Mouse (Mus musculus): ENCODE results near the gene Mettl14. TPM values are rescaled to one million over a fixed set of nuclear protein-coding genes. Genes with fewer than 3 reads are reported as not detected.
"Not testable (repeated sequence)": the region's sequence is repeated elsewhere in the genome, so short reads cannot be mapped to it uniquely, and the experiment has no call there.

The Mettl14 gene
- polyA plus RNA-seq, 1 experiment from 2014 or later, result 28.9 TPM

DNA sequence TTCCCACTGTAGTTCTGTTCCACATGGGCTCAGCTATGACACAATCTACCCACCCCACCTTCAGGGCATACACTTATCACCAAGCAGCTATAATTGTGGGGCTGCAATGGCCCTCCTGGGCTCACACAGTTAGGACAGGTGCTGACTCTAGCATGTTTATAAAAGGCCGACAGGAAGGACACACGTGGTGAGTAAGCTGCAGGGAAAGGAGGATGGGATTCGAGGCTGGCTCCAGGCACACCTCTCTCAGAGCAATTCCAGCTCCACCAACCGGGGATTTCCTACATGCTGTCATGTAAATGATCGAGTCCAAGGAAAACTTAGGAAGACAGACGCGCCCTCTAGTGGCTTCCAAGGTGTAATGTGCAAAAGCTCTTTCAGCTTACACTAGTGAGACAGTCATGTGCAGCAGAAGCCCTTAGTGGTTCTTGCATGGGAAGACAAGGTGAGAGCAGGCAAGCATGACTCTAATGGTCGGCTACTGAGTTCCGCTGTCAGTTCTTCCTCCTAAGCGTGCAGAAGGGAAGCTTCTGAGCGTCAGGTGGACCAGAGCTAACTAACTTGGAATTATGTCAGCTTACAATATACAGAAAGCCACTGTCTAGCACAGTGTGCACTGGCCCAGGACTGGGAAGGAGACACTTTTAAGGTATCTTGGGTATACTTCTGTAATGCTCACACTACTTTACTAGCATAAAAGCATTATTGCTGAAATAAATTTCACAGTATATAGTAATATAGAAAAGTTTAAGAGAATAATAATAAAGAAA is 14.0 kb downstream of the Mettl14 start:
- Histone ChIP-seq H3K27me3 (ENCODE audit: control insufficient read depth, insufficient read depth, low read length) (no peaks in the 10 kb centered on the region), H3K27ac (ENCODE audit: low read depth, low read length) (no peak overlapping the region), H3K9me3 (ENCODE audit: control insufficient read depth, low read length) (no peaks in the 10 kb centered on the region), H3K4me2 (replicated peaks; ENCODE audit: low read depth, low read length) (no peak overlapping the region), H3K36me3 (ENCODE audit: control insufficient read depth, insufficient read depth, low read length) (no peaks in the 10 kb centered on the region), H3K9ac (ENCODE audit: low read depth, low read length) (no peak overlapping the region), H3K4me3 (ENCODE audit: low read depth, low read length) (no peak overlapping the region), H3K4me1 (replicated peaks; ENCODE audit: control insufficient read depth, insufficient read depth, low read length) (no peaks in the 10 kb centered on the region)
- WGBS, result 31% methylated on average over 11 of the region's 11 CpGs
- DNase-seq (ENCODE audit: low spot score) (peak; percentile 79), ATAC-seq (ENCODE audit: low FRiP score) (peak; percentile 71)

GRCm38 (mm10) chr3:123370927-123371326 is 15.0 kb downstream of the Mettl14 start:
- 97% methylated on average over 5 of the region's 5 CpGs for WGBS
- Histone ChIP-seq H3K9me3 (ENCODE audit: control insufficient read depth, low read length) (no peaks in the 10 kb centered on the region), H3K4me3 (ENCODE audit: low read depth, low read length) (no peak overlapping the region), H3K4me2 (replicated peaks; ENCODE audit: low read depth, low read length) (no peak overlapping the region), H3K9ac (ENCODE audit: low read depth, low read length) (no peak overlapping the region), H3K27ac (ENCODE audit: low read depth, low read length) (no peak overlapping the region), H3K4me1 (replicated peaks; ENCODE audit: control insufficient read depth, insufficient read depth, low read length) (no peaks in the 10 kb centered on the region), H3K27me3 (ENCODE audit: control insufficient read depth, insufficient read depth, low read length) (no peaks in the 10 kb centered on the region), H3K36me3 (ENCODE audit: control insufficient read depth, insufficient read depth, low read length) (no peaks in the 10 kb centered on the region)
- no peak for ATAC-seq (ENCODE audit: low FRiP score)
- no peak for DNase-seq (ENCODE audit: low spot score)

- H3K36me3 ChIP-seq (ENCODE audit: control insufficient read depth, insufficient read depth, low read length), result no peaks in the 10 kb centered on the region
- no peaks in the 10 kb centered on the region for H3K27me3 ChIP-seq (ENCODE audit: control insufficient read depth, insufficient read depth, low read length)
- ATAC-seq (ENCODE audit: low FRiP score) (no peak), DNase-seq (ENCODE audit: low spot score) (no peak)
- WGBS, result 86% methylated on average over 12 of the region's 12 CpGs
- H3K9ac ChIP-seq (ENCODE audit: low read depth, low read length), result no peak overlapping the region
- H3K4me2 ChIP-seq (replicated peaks; ENCODE audit: low read depth, low read length), result no peak overlapping the region
- H3K9me3 ChIP-seq (ENCODE audit: control insufficient read depth, low read length), result no peaks in the 10 kb centered on the region
- no peak overlapping the region for H3K4me3 ChIP-seq (ENCODE audit: low read depth, low read length)
- H3K4me1 ChIP-seq (replicated peaks; ENCODE audit: control insufficient read depth, insufficient read depth, low read length), result no peaks in the 10 kb centered on the region
- H3K27ac ChIP-seq (ENCODE audit: low read depth, low read length), result no peak overlapping the region
Measured at GRCm38 (mm10) chr3:123369161-123369560, 16.7 kb downstream of the Mettl14 start.

DNA sequence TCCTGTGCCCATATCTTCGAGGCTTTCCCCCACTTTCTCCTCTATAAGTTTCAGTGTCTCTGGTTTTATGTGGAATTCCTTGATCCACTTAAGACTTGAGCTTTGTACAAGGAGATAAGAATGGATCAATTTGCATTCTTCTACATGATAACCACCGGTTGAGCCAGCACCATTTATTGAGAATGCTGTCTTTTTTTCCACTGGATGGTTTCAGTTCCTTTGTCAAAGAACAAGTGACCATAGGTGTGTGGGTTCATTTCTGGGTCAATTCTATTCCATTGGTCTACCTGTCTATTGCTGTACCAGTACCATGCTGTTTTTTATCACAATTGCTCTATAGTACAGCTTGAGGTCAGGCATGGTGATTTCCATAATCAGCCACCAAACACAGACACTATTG is 19.1 kb downstream of the Mettl14 start:
- not testable (repeated sequence) for ATAC-seq (ENCODE audit: low FRiP score); H3K4me3 ChIP-seq (ENCODE audit: low read depth, low read length)
- WGBS, result 93% methylated on average over 2 of the region's 2 CpGs

GRCm38 (mm10) chr3:123356377-123356991 is 29.4 kb downstream of the Mettl14 start:
- Histone ChIP-seq H3K4me1 (replicated peaks; ENCODE audit: control insufficient read depth, insufficient read depth, low read length) (no peaks in the 10 kb centered on the region), H3K4me2 (replicated peaks; ENCODE audit: low read depth, low read length) (no peak overlapping the region), H3K27ac (ENCODE audit: low read depth, low read length) (no peak overlapping the region), H3K36me3 (ENCODE audit: control insufficient read depth, insufficient read depth, low read length) (no peaks in the 10 kb centered on the region), H3K9ac (ENCODE audit: low read depth, low read length) (no peak overlapping the region), H3K9me3 (ENCODE audit: control insufficient read depth, low read length) (no peaks in the 10 kb centered on the region), H3K4me3 (ENCODE audit: low read depth, low read length) (no peak overlapping the region), H3K27me3 (ENCODE audit: control insufficient read depth, insufficient read depth, low read length) (no peaks in the 10 kb centered on the region)
- DNase-seq (ENCODE audit: low spot score) (no peak), ATAC-seq (ENCODE audit: low FRiP score) (no peak)
- 84% methylated on average over 4 of the region's 4 CpGs for WGBS

More for the DNA sequence above, 19.1 kb downstream of the Mettl14 start:
- H3K27me3 ChIP-seq (ENCODE audit: control insufficient read depth, insufficient read depth, low read length); H3K36me3 ChIP-seq (ENCODE audit: control insufficient read depth, insufficient read depth, low read length); H3K4me2 ChIP-seq (replicated peaks; ENCODE audit: low read depth, low read length); H3K9me3 ChIP-seq (ENCODE audit: control insufficient read depth, low read length); H3K9ac ChIP-seq (ENCODE audit: low read depth, low read length); DNase-seq (ENCODE audit: low spot score); H3K27ac ChIP-seq (ENCODE audit: low read depth, low read length); H3K4me1 ChIP-seq (replicated peaks; ENCODE audit: control insufficient read depth, insufficient read depth, low read length): not testable (repeated sequence)

DNA sequence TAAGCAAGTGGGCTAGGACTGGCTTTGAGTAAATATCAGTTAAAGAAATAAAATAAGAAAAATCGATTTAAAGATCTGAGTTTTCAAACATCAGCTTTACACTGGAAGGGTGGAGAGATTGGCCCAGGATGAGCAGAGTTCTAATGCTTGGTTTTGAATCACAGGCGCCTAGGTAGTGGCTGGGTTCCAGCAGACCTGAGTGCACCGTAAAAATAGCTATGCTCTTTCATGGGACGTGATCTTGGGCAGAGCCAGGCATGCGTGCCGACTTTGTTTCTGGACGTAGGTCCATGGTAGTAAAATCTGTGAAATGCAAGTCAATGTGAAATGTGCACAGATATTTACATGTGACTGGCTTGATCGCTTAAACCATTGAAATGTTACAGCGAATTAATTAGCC is 31.5 kb downstream of the Mettl14 start:
- no peaks in the 10 kb centered on the region for H3K27me3 ChIP-seq (ENCODE audit: control insufficient read depth, insufficient read depth, low read length)
- H3K9ac ChIP-seq (ENCODE audit: low read depth, low read length), result no peak overlapping the region
- no peak overlapping the region for H3K4me3 ChIP-seq (ENCODE audit: low read depth, low read length)
- WGBS, result 93% methylated on average over 9 of the region's 9 CpGs
- H3K36me3 ChIP-seq (ENCODE audit: control insufficient read depth, insufficient read depth, low read length), result no peaks in the 10 kb centered on the region
- DNase-seq (ENCODE audit: low spot score) (no peak), ATAC-seq (ENCODE audit: low FRiP score) (no peak)
- H3K4me2 ChIP-seq (replicated peaks; ENCODE audit: low read depth, low read length), result no peak overlapping the region
- no peaks in the 10 kb centered on the region for H3K4me1 ChIP-seq (replicated peaks; ENCODE audit: control insufficient read depth, insufficient read depth, low read length)
- H3K27ac ChIP-seq (ENCODE audit: low read depth, low read length), result no peak overlapping the region
- no peaks in the 10 kb centered on the region for H3K9me3 ChIP-seq (ENCODE audit: control insufficient read depth, low read length)

- no peak overlapping the region for H3K4me2 ChIP-seq (replicated peaks; ENCODE audit: low read depth, low read length)
- no peak overlapping the region for H3K27ac ChIP-seq (ENCODE audit: low read depth, low read length)
- no peaks in the 10 kb centered on the region for H3K27me3 ChIP-seq (ENCODE audit: control insufficient read depth, insufficient read depth, low read length)
- DNase-seq (ENCODE audit: low spot score), result no peak
- no peaks in the 10 kb centered on the region for H3K4me1 ChIP-seq (replicated peaks; ENCODE audit: control insufficient read depth, insufficient read depth, low read length)
- ATAC-seq (ENCODE audit: low FRiP score), result no peak
- H3K9me3 ChIP-seq (ENCODE audit: control insufficient read depth, low read length), result no peaks in the 10 kb centered on the region
- H3K9ac ChIP-seq (ENCODE audit: low read depth, low read length), result no peak overlapping the region
- 91% methylated on average over 12 of the region's 12 CpGs for WGBS
- H3K36me3 ChIP-seq (ENCODE audit: control insufficient read depth, insufficient read depth, low read length), result no peaks in the 10 kb centered on the region
- H3K4me3 ChIP-seq (ENCODE audit: low read depth, low read length), result no peak overlapping the region
Measured at GRCm38 (mm10) chr3:123353661-123354060, 32.2 kb downstream of the Mettl14 start.

DNA sequence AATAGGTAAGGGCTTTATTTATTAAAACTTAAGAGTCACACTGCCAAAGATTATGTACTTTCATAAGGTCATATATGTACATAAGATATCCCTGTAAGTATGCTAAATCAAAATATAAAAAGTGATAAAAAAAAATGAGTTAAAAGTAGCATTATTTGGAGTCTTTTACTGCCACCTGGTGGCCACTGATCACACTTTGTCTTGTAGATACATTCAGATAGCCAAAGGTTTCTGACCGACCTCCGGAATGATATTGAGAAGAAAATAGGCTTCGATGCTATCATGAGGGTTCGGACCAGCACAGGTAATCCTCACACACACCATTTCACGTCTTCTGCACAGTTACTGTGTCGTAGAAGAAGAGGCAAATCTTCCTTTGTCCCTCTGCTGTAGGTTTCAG is 32.7 kb downstream of the Mettl14 start:
- Histone ChIP-seq H3K4me1 (replicated peaks; ENCODE audit: control insufficient read depth, insufficient read depth, low read length) (no peaks in the 10 kb centered on the region), H3K9me3 (ENCODE audit: control insufficient read depth, low read length) (no peaks in the 10 kb centered on the region), H3K27me3 (ENCODE audit: control insufficient read depth, insufficient read depth, low read length) (no peaks in the 10 kb centered on the region), H3K4me3 (ENCODE audit: low read depth, low read length) (no peak overlapping the region), H3K4me2 (replicated peaks; ENCODE audit: low read depth, low read length) (no peak overlapping the region), H3K27ac (ENCODE audit: low read depth, low read length) (no peak overlapping the region), H3K9ac (ENCODE audit: low read depth, low read length) (no peak overlapping the region), H3K36me3 (ENCODE audit: control insufficient read depth, insufficient read depth, low read length) (no peaks in the 10 kb centered on the region)
- DNase-seq (ENCODE audit: low spot score), result peak; percentile 71
- WGBS, result 64% methylated on average over 6 of the region's 6 CpGs
- no peak for ATAC-seq (ENCODE audit: low FRiP score)

DNA sequence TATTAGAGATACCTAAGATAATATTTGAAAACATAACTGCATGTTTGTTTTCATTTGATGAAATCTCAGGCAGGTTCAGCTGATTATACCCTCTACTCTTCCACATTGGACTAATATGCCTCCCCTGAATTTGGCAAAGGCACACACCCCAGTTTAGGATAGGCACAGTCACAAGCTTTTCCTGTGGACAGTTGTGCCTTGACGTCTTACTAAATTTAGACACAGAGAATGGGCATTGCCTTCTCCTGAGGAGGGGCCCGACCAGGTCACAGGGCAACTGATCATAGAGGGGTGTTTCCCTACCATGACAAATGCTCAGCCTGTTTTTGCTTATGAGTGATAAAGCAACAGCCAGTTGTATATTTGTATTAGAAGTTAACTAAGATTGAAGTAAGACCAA is 34.4 kb downstream of the Mettl14 start:
- no peak for ATAC-seq (ENCODE audit: low FRiP score)
- Histone ChIP-seq H3K4me3 (ENCODE audit: low read depth, low read length) (no peak overlapping the region), H3K27ac (ENCODE audit: low read depth, low read length) (no peak overlapping the region), H3K9me3 (ENCODE audit: control insufficient read depth, low read length) (no peaks in the 10 kb centered on the region), H3K4me1 (replicated peaks; ENCODE audit: control insufficient read depth, insufficient read depth, low read length) (no peaks in the 10 kb centered on the region), H3K36me3 (ENCODE audit: control insufficient read depth, insufficient read depth, low read length) (no peaks in the 10 kb centered on the region), H3K4me2 (replicated peaks; ENCODE audit: low read depth, low read length) (no peak overlapping the region), H3K27me3 (ENCODE audit: control insufficient read depth, insufficient read depth, low read length) (no peaks in the 10 kb centered on the region), H3K9ac (ENCODE audit: low read depth, low read length) (no peak overlapping the region)
- 81% methylated on average over 2 of the region's 2 CpGs for WGBS
- no peak for DNase-seq (ENCODE audit: low spot score)
